Mouse (Mus musculus): ENCODE results near the gene Nfib. TPM values are rescaled to one million over a fixed set of nuclear protein-coding genes. Genes with fewer than 3 reads are reported as not detected.

Gene Nfib
- polyA plus RNA-seq, 1 experiment from 2014 or later = 26.7 TPM

GRCm38 (mm10) chr4:82637633-82638032 lies 67.9 kb downstream of the Nfib start:
- 82% methylated on average over 4 of the region's 4 CpGs for WGBS

GRCm38 (mm10) chr4:82636658-82637057 lies 68.9 kb downstream of the Nfib start:
- Histone ChIP-seq H3K27me3 (ENCODE audit: insufficient read depth, low read length) (no peaks in the 10 kb centered on the region), H3K27ac (ENCODE audit: low read length) (no peak overlapping the region), H3K9me3 (ENCODE audit: low read length) (no peaks in the 10 kb centered on the region), H3K4me1 (ENCODE audit: insufficient read depth, low read length) (no peaks in the 10 kb centered on the region), H3K36me3 (ENCODE audit: insufficient read depth, low read length) (no peaks in the 10 kb centered on the region), H3K9ac (replicated peaks; ENCODE audit: low read length) (no peak overlapping the region), H3K4me3 (ENCODE audit: low read length) (no peak overlapping the region), H3K4me2 (replicated peaks; ENCODE audit: low read depth, low read length) (no peak overlapping the region)
- no peak for ATAC-seq (ENCODE audit: low FRiP score, low TSS enrichment)
- WGBS = 54% methylated on average over 5 of the region's 5 CpGs

More at GRCm38 (mm10) chr4:82637633-82638032, 67.9 kb downstream of the Nfib start:
- no peaks in the 10 kb centered on the region for H3K36me3 ChIP-seq (ENCODE audit: insufficient read depth, low read length)
- ATAC-seq (ENCODE audit: low FRiP score, low TSS enrichment) = no peak
- H3K4me2 ChIP-seq (replicated peaks; ENCODE audit: low read depth, low read length) = no peak overlapping the region
- H3K9me3 ChIP-seq (ENCODE audit: low read length) = no peaks in the 10 kb centered on the region
- no peak overlapping the region for H3K9ac ChIP-seq (replicated peaks; ENCODE audit: low read length)
- H3K27ac ChIP-seq (ENCODE audit: low read length) = no peak overlapping the region
- no peak overlapping the region for H3K4me3 ChIP-seq (ENCODE audit: low read length)
- no peaks in the 10 kb centered on the region for H3K27me3 ChIP-seq (ENCODE audit: insufficient read depth, low read length)
- no peaks in the 10 kb centered on the region for H3K4me1 ChIP-seq (ENCODE audit: insufficient read depth, low read length)

GRCm38 (mm10) chr4:82635881-82636280 lies 69.7 kb downstream of the Nfib start:
- H3K9ac ChIP-seq (replicated peaks; ENCODE audit: low read length) = no peak overlapping the region
- H3K27ac ChIP-seq (ENCODE audit: low read length) = no peak overlapping the region
- no peaks in the 10 kb centered on the region for H3K4me1 ChIP-seq (ENCODE audit: insufficient read depth, low read length)
- no peak overlapping the region for H3K4me3 ChIP-seq (ENCODE audit: low read length)
- H3K36me3 ChIP-seq (ENCODE audit: insufficient read depth, low read length) = no peaks in the 10 kb centered on the region
- H3K27me3 ChIP-seq (ENCODE audit: insufficient read depth, low read length) = no peaks in the 10 kb centered on the region
- no peak overlapping the region for H3K4me2 ChIP-seq (replicated peaks; ENCODE audit: low read depth, low read length)
- WGBS = 55% methylated on average over 5 of the region's 5 CpGs
- ATAC-seq (ENCODE audit: low FRiP score, low TSS enrichment) = no peak
- H3K9me3 ChIP-seq (ENCODE audit: low read length) = no peaks in the 10 kb centered on the region

GRCm38 (mm10) chr4:82635118-82635517 lies 70.4 kb downstream of the Nfib start:
- H3K36me3 ChIP-seq (ENCODE audit: insufficient read depth, low read length) = no peaks in the 10 kb centered on the region
- no peak for ATAC-seq (ENCODE audit: low FRiP score, low TSS enrichment)
- no peaks in the 10 kb centered on the region for H3K27me3 ChIP-seq (ENCODE audit: insufficient read depth, low read length)
- no peak overlapping the region for H3K4me2 ChIP-seq (replicated peaks; ENCODE audit: low read depth, low read length)
- no peak overlapping the region for H3K9ac ChIP-seq (replicated peaks; ENCODE audit: low read length)
- no peak overlapping the region for H3K4me3 ChIP-seq (ENCODE audit: low read length)
- 92% methylated on average over 11 of the region's 11 CpGs for WGBS
- H3K4me1 ChIP-seq (ENCODE audit: insufficient read depth, low read length) = no peaks in the 10 kb centered on the region
- H3K9me3 ChIP-seq (ENCODE audit: low read length) = no peaks in the 10 kb centered on the region
- H3K27ac ChIP-seq (ENCODE audit: low read length) = no peak overlapping the region

GRCm38 (mm10) chr4:82634365-82634764 lies 71.2 kb downstream of the Nfib start:
- Histone ChIP-seq H3K27ac (ENCODE audit: low read length) (no peak overlapping the region), H3K36me3 (ENCODE audit: insufficient read depth, low read length) (no peaks in the 10 kb centered on the region), H3K4me3 (ENCODE audit: low read length) (no peak overlapping the region), H3K4me2 (replicated peaks; ENCODE audit: low read depth, low read length) (no peak overlapping the region), H3K9me3 (ENCODE audit: low read length) (no peaks in the 10 kb centered on the region), H3K9ac (replicated peaks; ENCODE audit: low read length) (no peak overlapping the region), H3K27me3 (ENCODE audit: insufficient read depth, low read length) (no peaks in the 10 kb centered on the region), H3K4me1 (ENCODE audit: insufficient read depth, low read length) (no peaks in the 10 kb centered on the region)
- ATAC-seq (ENCODE audit: low FRiP score, low TSS enrichment) = no peak
- WGBS = 70% methylated on average over 7 of the region's 7 CpGs

GRCm38 (mm10) chr4:82624285-82625045 lies 81.1 kb downstream of the Nfib start:
- peaks cover 15% of the 10 kb centered on the region for H3K4me1 ChIP-seq (ENCODE audit: insufficient read depth, low read length)
- no peaks in the 10 kb centered on the region for H3K36me3 ChIP-seq (ENCODE audit: insufficient read depth, low read length)
- H3K9ac ChIP-seq (replicated peaks; ENCODE audit: low read length) = no peak overlapping the region
- ATAC-seq (ENCODE audit: low FRiP score, low TSS enrichment) = no peak
- H3K27ac ChIP-seq (ENCODE audit: low read length) = no peak overlapping the region
- 67% methylated on average over 8 of the region's 8 CpGs for WGBS
- H3K4me2 ChIP-seq (replicated peaks; ENCODE audit: low read depth, low read length) = no peak overlapping the region
- H3K9me3 ChIP-seq (ENCODE audit: low read length) = no peaks in the 10 kb centered on the region
- H3K27me3 ChIP-seq (ENCODE audit: insufficient read depth, low read length) = no peaks in the 10 kb centered on the region
- H3K4me3 ChIP-seq (ENCODE audit: low read length) = no peak overlapping the region

- Histone ChIP-seq H3K4me1 (ENCODE audit: insufficient read depth, low read length) (peaks cover 15% of the 10 kb centered on the region), H3K4me2 (replicated peaks; ENCODE audit: low read depth, low read length) (no peak overlapping the region), H3K9ac (replicated peaks; ENCODE audit: low read length) (no peak overlapping the region), H3K9me3 (ENCODE audit: low read length) (no peaks in the 10 kb centered on the region), H3K4me3 (ENCODE audit: low read length) (no peak overlapping the region), H3K27ac (ENCODE audit: low read length) (no peak overlapping the region), H3K27me3 (ENCODE audit: insufficient read depth, low read length) (no peaks in the 10 kb centered on the region), H3K36me3 (ENCODE audit: insufficient read depth, low read length) (no peaks in the 10 kb centered on the region)
- WGBS = 60% methylated on average over 4 of the region's 4 CpGs
- ATAC-seq (ENCODE audit: low FRiP score, low TSS enrichment) = no peak
Measured at GRCm38 (mm10) chr4:82623835-82624234, 81.7 kb downstream of the Nfib start.

- no peaks in the 10 kb centered on the region for H3K27me3 ChIP-seq (ENCODE audit: insufficient read depth, low read length)
- H3K27ac ChIP-seq (ENCODE audit: low read length) = peak overlapping the region; percentile 74
- WGBS = 76% methylated on average over 12 of the region's 12 CpGs
- H3K9me3 ChIP-seq (ENCODE audit: low read length) = no peaks in the 10 kb centered on the region
- peaks cover 20% of the 10 kb centered on the region for H3K4me1 ChIP-seq (ENCODE audit: insufficient read depth, low read length)
- H3K36me3 ChIP-seq (ENCODE audit: insufficient read depth, low read length) = no peaks in the 10 kb centered on the region
- no peak overlapping the region for H3K4me3 ChIP-seq (ENCODE audit: low read length)
- ATAC-seq (ENCODE audit: low FRiP score, low TSS enrichment) = no peak
- no peak overlapping the region for H3K9ac ChIP-seq (replicated peaks; ENCODE audit: low read length)
- no peak overlapping the region for H3K4me2 ChIP-seq (replicated peaks; ENCODE audit: low read depth, low read length)
Measured at GRCm38 (mm10) chr4:82623081-82623538, 82.4 kb downstream of the Nfib start.

- H3K4me3 ChIP-seq (ENCODE audit: low read length) = no peak overlapping the region
- no peaks in the 10 kb centered on the region for H3K27me3 ChIP-seq (ENCODE audit: insufficient read depth, low read length)
- H3K4me2 ChIP-seq (replicated peaks; ENCODE audit: low read depth, low read length) = 0 out of 2 replicates have a peak overlapping the region, but pooled peaks have one; percentile 9
- peak overlapping the region; percentile 74 for H3K27ac ChIP-seq (ENCODE audit: low read length)
- H3K4me1 ChIP-seq (ENCODE audit: insufficient read depth, low read length) = peaks cover 22% of the 10 kb centered on the region
- 15% methylated on average over 3 of the region's 3 CpGs for WGBS
- H3K9me3 ChIP-seq (ENCODE audit: low read length) = no peaks in the 10 kb centered on the region
- H3K9ac ChIP-seq (replicated peaks; ENCODE audit: low read length) = no peak overlapping the region
- ATAC-seq (ENCODE audit: low FRiP score, low TSS enrichment) = peak; percentile 52; the same call in 1 of the 2 replicates
- no peaks in the 10 kb centered on the region for H3K36me3 ChIP-seq (ENCODE audit: insufficient read depth, low read length)
Measured at GRCm38 (mm10) chr4:82622321-82622836, 83.2 kb downstream of the Nfib start.

GRCm38 (mm10) chr4:82619539-82619941 lies 86.0 kb downstream of the Nfib start:
- Histone ChIP-seq H3K4me2 (replicated peaks; ENCODE audit: low read depth, low read length) (no peak overlapping the region), H3K9ac (replicated peaks; ENCODE audit: low read length) (no peak overlapping the region), H3K4me3 (ENCODE audit: low read length) (no peak overlapping the region), H3K36me3 (ENCODE audit: insufficient read depth, low read length) (no peaks in the 10 kb centered on the region), H3K9me3 (ENCODE audit: low read length) (no peaks in the 10 kb centered on the region), H3K27ac (ENCODE audit: low read length) (no peak overlapping the region), H3K27me3 (ENCODE audit: insufficient read depth, low read length) (no peaks in the 10 kb centered on the region), H3K4me1 (ENCODE audit: insufficient read depth, low read length) (peaks cover 22% of the 10 kb centered on the region)
- 37% methylated on average over 12 of the region's 12 CpGs for WGBS
- peak; percentile 29; the same call in 1 of the 2 replicates for ATAC-seq (ENCODE audit: low FRiP score, low TSS enrichment)

Measured in kidney, embryonic 16.5 days (tissue).